Mouse (Mus musculus) kidney, adult 2 months (tissue): Measurements from ENCODE around the gene Aldh6a1.

ENCODE experiments used
- CTCF ChIP-seq: fragments of 200-500 bp; conservative IDR thresholded peaks from 2 replicates; pipeline ENCODE4 v1.5.1; 2011; ENCODE audit warnings: low read depth, mild to moderate bottlenecking, control low read depth, low read length, moderate library complexity, mixed read lengths; ENCODE audit not compliant: insufficient read depth, insufficient read length
- POLR2A ChIP-seq: fragments of 200-500 bp; IDR thresholded peaks from one replicate; pipeline ENCODE4 v1.6.1; 2011; ENCODE audit warnings: low read depth, low read length, control low read depth

DNA sequence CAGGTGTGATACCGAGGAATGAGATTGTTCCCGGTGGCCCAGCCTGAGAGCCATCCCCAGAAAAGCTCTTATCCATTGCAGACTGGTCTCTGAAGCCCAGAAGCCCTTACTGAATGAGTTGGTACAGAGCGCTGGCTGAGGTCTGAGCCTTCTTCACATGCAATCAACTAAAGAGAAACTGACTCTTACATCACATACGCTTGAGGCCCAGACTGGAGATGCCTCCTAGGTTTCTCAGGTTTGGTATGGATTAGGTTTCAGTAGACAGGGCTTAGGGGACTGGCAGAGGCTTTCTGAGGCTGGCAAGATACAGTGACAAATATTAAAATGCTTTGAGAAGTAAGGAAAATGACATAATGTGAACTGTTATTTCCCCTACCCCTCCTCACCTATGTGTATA, 65.4 kb downstream of the Aldh6a1 start:
- TF ChIP-seq POLR2A = no peak
- TF ChIP-seq CTCF = no peak
